Mouse (Mus musculus) adrenal gland, postnatal 36 days (tissue): ENCODE data around the gene Slco1a6. TPM values are rescaled to one million over a fixed set of nuclear protein-coding genes. Genes with fewer than 3 reads are reported as not detected.

ENCODE experiments used
- DNase-seq, 2 experiments: peaks; one replicate each; pipeline ENCODE4 v3.0.0; 2021; ENCODE audit warnings: mixed read lengths in 1 of 2
- total RNA-seq, 2 experiments: library from RNA; stranded (reverse); gene quantifications; 2 replicates each; pipeline ENCODE4 v1.2.3; 2021

Gene Slco1a6
- total RNA-seq, 2 experiments from 2014 or later, result 0.72 TPM; not detected in 1

- DNase-seq, result no peak
Observed at GRCm38 (mm10) chr6:142035771-142036170, 172.6 kb downstream of the Slco1a6 start.

Other genes starting within 250 kb of the Slco1a6 start
- not detected for gene Gm6614, start 197.1 kb downstream of the Slco1a6 start, total RNA-seq
- not detected for gene Iapp, start 89.9 kb upstream of the Slco1a6 start, total RNA-seq
- not detected for gene Slco1a5, start 114.5 kb upstream of the Slco1a6 start, total RNA-seq
- gene Pyroxd1, start 137.1 kb upstream of the Slco1a6 start, total RNA-seq, result 10 to 100 TPM; 10.8 to 12.6 TPM
- gene Recql, start 178.6 kb upstream of the Slco1a6 start, total RNA-seq, result 10 to 100 TPM; 14.5 to 20.2 TPM
- 10 to 100 TPM; 34.5 to 47.3 TPM for gene Golt1b, start 178.7 kb upstream of the Slco1a6 start, total RNA-seq
- under 1 TPM; 0.36 to 0.46 TPM for gene Spx, start 204.9 kb upstream of the Slco1a6 start, total RNA-seq